ENCODE assay signal across 28 mouse cellular contexts in genomic region chr3:103526201-103526704, GRCm38 (mm10). TPM values are rescaled to one million over a fixed set of nuclear protein-coding genes. Genes with fewer than 3 reads are reported as not detected.
A peak's percentile ranks its signal among the peaks of the same experiment; 100 is the strongest.
DNase-seq lines count a peak whose midpoint lies in the region; ATAC-seq and TF ChIP-seq lines count a peak whose summit lies in the region.
"Had no signal": no experiment of that assay in that cellular context is flagged by ENCODE, and none has a peak within 500 bp of the region (broad histone marks: within the 10 kb centered on the region; RNA-seq: fewer than 3 reads in every experiment).

No protein-coding gene starts in this region.

- H3K9ac ChIP-seq in lung, embryonic 14.5 days, result no peak overlapping the region
- no peak overlapping the region for H3K9ac ChIP-seq in lung, embryonic 16.5 days (ENCODE audit: low read length)
- H3K9ac ChIP-seq in forebrain, embryonic 12.5 days, result no peak overlapping the region
- H3K9ac ChIP-seq: embryonic facial prominence, embryonic 13.5 days; embryonic facial prominence, embryonic 15.5 days; forebrain, embryonic 13.5 days; forebrain, embryonic 15.5 days; forebrain, postnatal 0 days had no signal

- 0 out of 2 replicates have a peak overlapping the region, but pooled peaks have one; percentile 30 for H3K27ac ChIP-seq in lung, embryonic 14.5 days (ENCODE audit: low read depth)
- H3K27ac ChIP-seq in lung, embryonic 16.5 days (ENCODE audit: low read length), result no peak overlapping the region
- no peak overlapping the region for H3K27ac ChIP-seq in forebrain, embryonic 12.5 days
- H3K27ac ChIP-seq: embryonic facial prominence, embryonic 13.5 days; embryonic facial prominence, embryonic 15.5 days; forebrain, embryonic 10.5 days; forebrain, embryonic 13.5 days; forebrain, embryonic 15.5 days had no signal

- H3K36me3 ChIP-seq in lung, embryonic 14.5 days (ENCODE audit: insufficient read depth), result no peaks in the 10 kb centered on the region
- H3K36me3 ChIP-seq in lung, embryonic 16.5 days (ENCODE audit: control insufficient read depth, insufficient read depth, low read length), result no peaks in the 10 kb centered on the region
- H3K36me3 ChIP-seq in forebrain, embryonic 12.5 days (replicated peaks), result no peaks in the 10 kb centered on the region
- H3K36me3 ChIP-seq: embryonic facial prominence, embryonic 13.5 days; embryonic facial prominence, embryonic 15.5 days; forebrain, embryonic 10.5 days; forebrain, embryonic 15.5 days had no signal

- no peaks in the 10 kb centered on the region for H3K27me3 ChIP-seq in lung, embryonic 14.5 days (ENCODE audit: insufficient read depth, low read length)
- no peaks in the 10 kb centered on the region for H3K27me3 ChIP-seq in lung, embryonic 16.5 days (ENCODE audit: control insufficient read depth, insufficient read depth, low read depth, low read length)
- no peaks in the 10 kb centered on the region for H3K27me3 ChIP-seq in forebrain, embryonic 12.5 days
- H3K27me3 ChIP-seq: CH12.LX; embryonic facial prominence, embryonic 13.5 days; embryonic facial prominence, embryonic 15.5 days; forebrain, embryonic 13.5 days; forebrain, embryonic 15.5 days; Patski had no signal

- TF ChIP-seq CTCF in lung, embryonic 14.5 days (IDR thresholded peaks at IDR 0.05; ENCODE audit: low read depth), result no peak

- no peaks in the 10 kb centered on the region for H3K9me3 ChIP-seq in lung, embryonic 14.5 days (ENCODE audit: low read depth, low read length)
- H3K9me3 ChIP-seq in lung, embryonic 16.5 days (ENCODE audit: control insufficient read depth, low read length), result no peaks in the 10 kb centered on the region
- H3K9me3 ChIP-seq in forebrain, embryonic 12.5 days, result no peaks in the 10 kb centered on the region
- H3K9me3 ChIP-seq: embryonic facial prominence, embryonic 13.5 days; embryonic facial prominence, embryonic 15.5 days; forebrain, embryonic 10.5 days; forebrain, embryonic 13.5 days; forebrain, embryonic 15.5 days had no signal

- H3K4me3 ChIP-seq in lung, embryonic 14.5 days (ENCODE audit: low read depth, low read length), result no peak overlapping the region
- no peak overlapping the region for H3K4me3 ChIP-seq in lung, embryonic 16.5 days (ENCODE audit: low read length)
- H3K4me3 ChIP-seq in forebrain, embryonic 12.5 days (replicated peaks), result no peak overlapping the region
- H3K4me3 ChIP-seq: embryonic facial prominence, embryonic 13.5 days; embryonic facial prominence, embryonic 15.5 days; erythroblast, embryonic 14.5 days; forebrain, embryonic 10.5 days; forebrain, embryonic 13.5 days; forebrain, embryonic 15.5 days had no signal

- 47% methylated on average over 4 of the region's 4 CpGs for WGBS in lung, embryonic 14.5 days
- WGBS in lung, embryonic 16.5 days, result 51% methylated on average over 4 of the region's 4 CpGs
- WGBS in forebrain, embryonic 12.5 days, result 87% methylated on average over 4 of the region's 4 CpGs

- DNase-seq in lung, embryonic 14.5 days, result no peak
- no peak for DNase-seq in lung, postnatal 10 days
- no peak for DNase-seq in lung, postnatal 4 days
- DNase-seq in ES-CJ7 (ENCODE audit: low read depth, low spot score) (peak; percentile 27), R1 (ENCODE audit: low read depth, low spot score) (peak; percentile 88)
- DNase-seq in urinary bladder, postnatal 14 days (ENCODE audit: low spot score), result no peak
- DNase-seq: adrenal gland, adult 8-10 months; adrenal gland, postnatal 14 days; adrenal gland, postnatal 36 days; B cell, adult 2 months; cerebellum, adult 11-12 months; cerebellum, adult 2 months; cerebellum, adult 9-10 months; cerebellum, postnatal 10 days; cerebellum, postnatal 25 days; forebrain, postnatal 0 days had no signal

- ATAC-seq in lung, embryonic 14.5 days (ENCODE audit: insufficient read depth), result peak; percentile 65
- peak; percentile 58; the same call in 1 of the 2 replicates for ATAC-seq in lung, embryonic 16.5 days (ENCODE audit: low read depth)
- no peak for ATAC-seq in forebrain, embryonic 12.5 days (ENCODE audit: low FRiP score)
- ATAC-seq: activated CD4-positive, CD25-positive, alpha-beta regulatory T cell, adult 4 months; CD4-positive, CD25-positive, alpha-beta regulatory T cell, adult 4 months; forebrain, embryonic 13.5 days; forebrain, embryonic 15.5 days; Patski had no signal

- 0 out of 2 replicates have a peak overlapping the region, but pooled peaks have one; percentile 18 for H3K4me2 ChIP-seq in lung, embryonic 14.5 days
- 0 out of 2 replicates have a peak overlapping the region, but pooled peaks have one; percentile 19 for H3K4me2 ChIP-seq in lung, embryonic 16.5 days (ENCODE audit: low read depth, low read length)
- no peak overlapping the region for H3K4me2 ChIP-seq in forebrain, embryonic 12.5 days
- H3K4me2 ChIP-seq: embryonic facial prominence, embryonic 13.5 days; embryonic facial prominence, embryonic 15.5 days; forebrain, embryonic 13.5 days; forebrain, embryonic 15.5 days had no signal

- H3K4me1 ChIP-seq in lung, embryonic 14.5 days (ENCODE audit: insufficient read depth), result no peaks in the 10 kb centered on the region
- H3K4me1 ChIP-seq in lung, embryonic 16.5 days (replicated peaks; ENCODE audit: control insufficient read depth, insufficient read depth, low read length), result no peaks in the 10 kb centered on the region
- no peaks in the 10 kb centered on the region for H3K4me1 ChIP-seq in forebrain, embryonic 12.5 days
- H3K4me1 ChIP-seq: embryonic facial prominence, embryonic 13.5 days; embryonic facial prominence, embryonic 15.5 days; forebrain, embryonic 13.5 days; forebrain, embryonic 15.5 days had no signal

RNA-seq across cellular contexts. Expression of gene Syt6, which starts 48.8 kb away (rescaled TPM):
- 0.47 and 0.73 TPM in 2 replicates for polyA plus RNA-seq in lung, embryonic 14.5 days (2014; fragmentation: Nextera tagmentation; extraction: Ambion mirVana)
- 0.41 and 0.48 TPM in 2 replicates for polyA plus RNA-seq in lung, embryonic 16.5 days (2015; fragmentation: Nextera tagmentation; extraction: Ambion mirVana)
- polyA plus RNA-seq in forebrain, embryonic 12.5 days (2016; fragmentation: Nextera tagmentation; extraction: Ambion mirVana), result 4.8 and 5.1 TPM in 2 replicates
- polyA plus RNA-seq: activated CD4-positive, CD25-positive, alpha-beta regulatory T cell, adult 4 months; CD4-positive, CD25-positive, alpha-beta regulatory T cell, adult 4 months; erythroblast, embryonic 14.5 days; Patski had no signal

Comparison
In these comparisons a context has a peak if more than half of its experiments do, and no peak if none do; other contexts are left out.
1. DNase-seq: peak in ES-CJ7 (single experiment) and R1 (single experiment); none in lung, embryonic 14.5 days (single experiment), lung, postnatal 10 days (single experiment), lung, postnatal 4 days (0 of 2) and urinary bladder, postnatal 14 days (single experiment).